Mouse (Mus musculus): ENCODE results near the gene Tmem206. TPM values are rescaled to one million over a fixed set of nuclear protein-coding genes. Genes with fewer than 3 reads are reported as not detected.

Gene Tmem206
- polyA plus RNA-seq, 1 experiment from 2014 or later: 21.0 TPM

DNA sequence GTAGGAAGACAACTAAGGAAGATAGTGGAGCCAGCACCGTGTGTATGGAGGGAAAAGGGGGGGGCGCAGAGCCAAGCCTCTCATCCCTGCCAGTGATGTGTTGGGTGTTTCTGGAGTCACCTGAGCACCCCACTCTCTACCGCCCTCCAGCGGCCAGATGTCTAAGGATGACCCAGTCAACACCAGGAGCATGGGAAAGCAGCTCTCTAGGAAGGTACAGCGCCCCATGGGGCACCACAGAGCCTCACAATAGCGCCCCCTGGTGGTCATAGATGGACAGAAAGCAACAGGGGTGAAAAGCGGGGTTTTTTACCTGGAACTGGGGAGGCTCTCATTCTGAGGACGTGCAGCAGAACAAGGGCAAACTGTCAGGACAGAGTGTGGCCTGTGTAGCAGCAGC lies 37.0 kb upstream of the Tmem206 start:
- H3K4me3 ChIP-seq (ENCODE audit: low read depth, low read length): no peak overlapping the region
- H3K9me3 ChIP-seq (ENCODE audit: control insufficient read depth, low read length): peaks cover 4% of the 10 kb centered on the region; the same call in 1 of the 2 replicates
- no peak overlapping the region for H3K27ac ChIP-seq (ENCODE audit: low read depth)
- peak; percentile 77 for DNase-seq (ENCODE audit: low spot score)
- H3K9ac ChIP-seq (ENCODE audit: low read length): no peak overlapping the region
- H3K36me3 ChIP-seq (ENCODE audit: control insufficient read depth, insufficient read depth, low read length): no peaks in the 10 kb centered on the region
- H3K4me1 ChIP-seq (replicated peaks; ENCODE audit: control insufficient read depth, insufficient read depth, low read length): peaks cover under 1% of the 10 kb centered on the region; the same call in 1 of the 2 replicates
- WGBS: 39% methylated on average over 8 of the region's 8 CpGs
- H3K27me3 ChIP-seq (replicated peaks; ENCODE audit: control insufficient read depth, insufficient read depth, low read length): no peaks in the 10 kb centered on the region
- ATAC-seq (replicated peaks; ENCODE audit: low FRiP score, low TSS enrichment, low read depth): no peak
- no peak overlapping the region for H3K4me2 ChIP-seq (ENCODE audit: low read length)

DNA sequence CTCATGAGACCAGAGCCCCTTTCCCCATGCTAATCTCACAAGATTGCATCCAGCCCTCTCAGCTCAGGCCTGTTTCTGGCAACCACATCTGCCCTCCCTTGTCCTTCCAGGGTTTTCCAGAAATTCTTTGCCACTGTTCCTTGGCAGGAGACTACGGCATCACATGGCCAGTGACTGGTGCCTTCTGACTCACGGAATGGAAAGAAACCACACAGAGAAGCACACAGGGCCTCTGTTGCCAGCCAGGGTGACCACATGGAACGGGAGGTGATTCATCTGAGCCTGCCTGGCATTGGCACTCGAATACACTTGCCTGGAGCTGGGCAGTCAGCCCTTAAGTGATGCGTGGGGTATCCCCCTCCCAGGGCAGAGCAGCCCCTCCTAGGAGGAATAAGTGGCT lies 33.4 kb upstream of the Tmem206 start:
- H3K9ac ChIP-seq (ENCODE audit: low read length): no peak overlapping the region
- no peaks in the 10 kb centered on the region for H3K9me3 ChIP-seq (ENCODE audit: control insufficient read depth, low read length)
- 83% methylated on average over 5 of the region's 5 CpGs for WGBS
- no peaks in the 10 kb centered on the region for H3K36me3 ChIP-seq (ENCODE audit: control insufficient read depth, insufficient read depth, low read length)
- ATAC-seq (replicated peaks; ENCODE audit: low FRiP score, low TSS enrichment, low read depth) (no peak), DNase-seq (ENCODE audit: low spot score) (no peak)
- H3K4me2 ChIP-seq (ENCODE audit: low read length): no peak overlapping the region
- H3K27ac ChIP-seq (ENCODE audit: low read depth): no peak overlapping the region
- peaks cover 11% of the 10 kb centered on the region for H3K4me1 ChIP-seq (replicated peaks; ENCODE audit: control insufficient read depth, insufficient read depth, low read length)
- H3K4me3 ChIP-seq (ENCODE audit: low read depth, low read length): no peak overlapping the region
- H3K27me3 ChIP-seq (replicated peaks; ENCODE audit: control insufficient read depth, insufficient read depth, low read length): no peaks in the 10 kb centered on the region

GRCm38 (mm10) chr1:191293051-191293450 lies 32.7 kb upstream of the Tmem206 start:
- Histone ChIP-seq H3K9me3 (ENCODE audit: control insufficient read depth, low read length) (no peaks in the 10 kb centered on the region), H3K27me3 (replicated peaks; ENCODE audit: control insufficient read depth, insufficient read depth, low read length) (no peaks in the 10 kb centered on the region), H3K4me2 (ENCODE audit: low read length) (no peak overlapping the region), H3K4me3 (ENCODE audit: low read depth, low read length) (no peak overlapping the region), H3K9ac (ENCODE audit: low read length) (no peak overlapping the region), H3K4me1 (replicated peaks; ENCODE audit: control insufficient read depth, insufficient read depth, low read length) (peaks cover 11% of the 10 kb centered on the region), H3K36me3 (ENCODE audit: control insufficient read depth, insufficient read depth, low read length) (no peaks in the 10 kb centered on the region), H3K27ac (ENCODE audit: low read depth) (no peak overlapping the region)
- 76% methylated on average over 2 of the region's 2 CpGs for WGBS
- no peak; the same call in 1 of the 2 replicates for ATAC-seq (replicated peaks; ENCODE audit: low FRiP score, low TSS enrichment, low read depth)
- no peak for DNase-seq (ENCODE audit: low spot score)

DNA sequence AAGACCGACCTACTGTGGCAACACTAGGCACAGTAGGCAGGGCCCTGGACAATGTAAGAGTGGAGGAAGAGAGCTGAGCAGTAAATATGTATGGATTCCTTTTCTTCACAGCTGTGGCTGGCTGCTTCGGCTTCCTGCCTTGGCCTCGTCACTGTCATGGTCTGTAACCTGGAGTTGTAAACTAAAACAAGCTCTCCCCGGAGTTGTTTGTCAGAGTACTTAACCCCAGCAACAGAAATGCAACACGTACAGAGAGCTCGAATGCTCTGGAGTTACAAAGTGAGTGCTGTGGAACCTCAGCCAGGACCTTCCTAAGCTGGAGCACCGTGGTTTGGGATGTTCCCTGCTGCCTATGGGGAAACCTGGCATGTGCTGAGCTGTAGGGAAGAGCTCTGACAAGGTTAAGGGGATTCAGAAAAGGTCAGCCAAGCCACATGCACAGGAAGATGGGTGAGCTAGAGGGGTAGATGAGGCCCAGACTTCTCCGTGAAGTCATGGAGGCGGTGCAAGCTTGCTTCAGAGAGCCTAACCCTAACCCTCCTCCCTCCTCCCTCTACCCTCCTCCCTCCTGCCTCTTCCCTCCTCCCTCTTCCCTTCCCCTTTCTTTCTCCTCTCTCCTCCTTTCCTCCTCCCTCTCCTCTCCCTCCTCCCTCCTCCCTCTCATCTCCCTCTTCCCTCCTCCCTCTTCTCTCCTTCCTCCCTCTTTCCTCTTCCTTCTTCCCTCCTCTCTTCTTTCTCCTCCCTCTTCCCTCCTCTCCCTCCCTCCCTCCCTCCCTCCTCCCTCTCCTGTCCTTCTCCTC lies 31.5 kb upstream of the Tmem206 start:
- DNase-seq (ENCODE audit: low spot score) (no peak), ATAC-seq (replicated peaks; ENCODE audit: low FRiP score, low TSS enrichment, low read depth) (no peak)
- Histone ChIP-seq H3K9ac (ENCODE audit: low read length) (no peak overlapping the region), H3K4me2 (ENCODE audit: low read length) (no peak overlapping the region), H3K4me3 (ENCODE audit: low read depth, low read length) (no peak overlapping the region), H3K27me3 (replicated peaks; ENCODE audit: control insufficient read depth, insufficient read depth, low read length) (no peaks in the 10 kb centered on the region), H3K27ac (ENCODE audit: low read depth) (peak overlapping the region; percentile 65), H3K36me3 (ENCODE audit: control insufficient read depth, insufficient read depth, low read length) (no peaks in the 10 kb centered on the region), H3K9me3 (ENCODE audit: control insufficient read depth, low read length) (no peaks in the 10 kb centered on the region), H3K4me1 (replicated peaks; ENCODE audit: control insufficient read depth, insufficient read depth, low read length) (peaks cover 11% of the 10 kb centered on the region)
- 36% methylated on average over 9 of the region's 9 CpGs for WGBS

DNA sequence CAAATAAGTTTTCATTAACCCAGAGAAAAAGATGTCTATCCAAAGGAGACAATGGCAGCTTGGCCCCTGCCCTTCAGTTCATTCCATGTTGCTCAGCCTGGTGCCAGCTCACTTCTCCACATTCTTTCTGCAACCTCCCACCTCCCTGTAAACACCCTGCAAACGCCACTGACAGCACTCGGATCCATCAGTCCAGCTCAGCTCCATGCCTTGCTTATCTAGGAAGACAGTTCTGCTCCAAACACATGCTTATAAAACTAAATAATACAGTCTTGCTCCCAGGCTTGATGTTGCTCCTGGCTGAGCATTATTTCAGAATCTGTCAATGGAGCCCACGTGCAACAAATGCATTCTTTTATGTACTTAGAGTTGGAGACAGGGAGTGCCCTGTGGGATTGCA lies 29.9 kb upstream of the Tmem206 start:
- H3K4me2 ChIP-seq (ENCODE audit: low read length): no peak overlapping the region
- no peaks in the 10 kb centered on the region for H3K9me3 ChIP-seq (ENCODE audit: control insufficient read depth, low read length)
- no peaks in the 10 kb centered on the region for H3K36me3 ChIP-seq (ENCODE audit: control insufficient read depth, insufficient read depth, low read length)
- ATAC-seq (replicated peaks; ENCODE audit: low FRiP score, low TSS enrichment, low read depth) (no peak), DNase-seq (ENCODE audit: low spot score) (no peak)
- no peak overlapping the region for H3K9ac ChIP-seq (ENCODE audit: low read length)
- WGBS: 14% methylated on average over 3 of the region's 3 CpGs
- H3K4me1 ChIP-seq (replicated peaks; ENCODE audit: control insufficient read depth, insufficient read depth, low read length): peaks cover 11% of the 10 kb centered on the region
- no peak overlapping the region for H3K4me3 ChIP-seq (ENCODE audit: low read depth, low read length)
- no peak overlapping the region for H3K27ac ChIP-seq (ENCODE audit: low read depth)
- H3K27me3 ChIP-seq (replicated peaks; ENCODE audit: control insufficient read depth, insufficient read depth, low read length): no peaks in the 10 kb centered on the region

DNA sequence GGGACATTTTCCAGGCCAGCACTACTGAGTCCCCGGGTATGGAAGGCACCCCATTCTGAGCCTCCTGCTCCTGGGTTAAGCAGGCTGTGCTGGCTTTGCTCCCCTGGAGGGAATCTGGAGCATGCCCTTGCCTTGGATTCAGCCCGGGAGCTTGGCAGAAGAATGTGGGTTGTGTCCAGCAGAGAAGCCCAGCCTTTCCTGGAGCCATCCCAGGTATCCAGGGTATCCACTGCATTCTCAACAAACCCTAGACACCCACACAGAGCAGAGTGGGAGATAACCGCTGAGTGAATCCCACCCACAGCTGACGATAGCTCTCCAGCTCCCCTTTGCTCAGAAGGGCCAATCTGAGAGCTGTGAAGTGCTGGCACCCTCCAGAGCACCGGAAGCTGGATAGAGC lies 29.3 kb upstream of the Tmem206 start:
- no peak overlapping the region for H3K4me2 ChIP-seq (ENCODE audit: low read length)
- H3K27ac ChIP-seq (ENCODE audit: low read depth): no peak overlapping the region
- 62% methylated on average over 5 of the region's 5 CpGs for WGBS
- ATAC-seq (replicated peaks; ENCODE audit: low FRiP score, low TSS enrichment, low read depth): 0 out of 2 replicates have a peak, but pooled peaks have one; percentile 44
- H3K9me3 ChIP-seq (ENCODE audit: control insufficient read depth, low read length): no peaks in the 10 kb centered on the region
- H3K4me3 ChIP-seq (ENCODE audit: low read depth, low read length): no peak overlapping the region
- H3K9ac ChIP-seq (ENCODE audit: low read length): no peak overlapping the region
- peaks cover 11% of the 10 kb centered on the region for H3K4me1 ChIP-seq (replicated peaks; ENCODE audit: control insufficient read depth, insufficient read depth, low read length)
- no peak for DNase-seq (ENCODE audit: low spot score)
- H3K36me3 ChIP-seq (ENCODE audit: control insufficient read depth, insufficient read depth, low read length): no peaks in the 10 kb centered on the region
- H3K27me3 ChIP-seq (replicated peaks; ENCODE audit: control insufficient read depth, insufficient read depth, low read length): no peaks in the 10 kb centered on the region

- Histone ChIP-seq H3K9ac (ENCODE audit: low read length) (no peak overlapping the region), H3K4me3 (ENCODE audit: low read depth, low read length) (no peak overlapping the region), H3K4me2 (ENCODE audit: low read length) (no peak overlapping the region), H3K4me1 (replicated peaks; ENCODE audit: control insufficient read depth, insufficient read depth, low read length) (peaks cover 11% of the 10 kb centered on the region), H3K9me3 (ENCODE audit: control insufficient read depth, low read length) (no peaks in the 10 kb centered on the region), H3K27me3 (replicated peaks; ENCODE audit: control insufficient read depth, insufficient read depth, low read length) (no peaks in the 10 kb centered on the region), H3K36me3 (ENCODE audit: control insufficient read depth, insufficient read depth, low read length) (no peaks in the 10 kb centered on the region), H3K27ac (ENCODE audit: low read depth) (no peak overlapping the region)
- WGBS: 85% methylated on average over 4 of the region's 4 CpGs
- no peak for DNase-seq (ENCODE audit: low spot score)
- no peak for ATAC-seq (replicated peaks; ENCODE audit: low FRiP score, low TSS enrichment, low read depth)
Observed at GRCm38 (mm10) chr1:191298304-191298703, 27.4 kb upstream of the Tmem206 start.

GRCm38 (mm10) chr1:191299215-191299942 lies 26.3 kb upstream of the Tmem206 start:
- no peaks in the 10 kb centered on the region for H3K36me3 ChIP-seq (ENCODE audit: control insufficient read depth, insufficient read depth, low read length)
- H3K27me3 ChIP-seq (replicated peaks; ENCODE audit: control insufficient read depth, insufficient read depth, low read length): no peaks in the 10 kb centered on the region
- H3K9me3 ChIP-seq (ENCODE audit: control insufficient read depth, low read length): no peaks in the 10 kb centered on the region
- no peak overlapping the region for H3K9ac ChIP-seq (ENCODE audit: low read length)
- DNase-seq (ENCODE audit: low spot score): no peak
- H3K4me1 ChIP-seq (replicated peaks; ENCODE audit: control insufficient read depth, insufficient read depth, low read length): peaks cover 6% of the 10 kb centered on the region; the same call in 1 of the 2 replicates
- WGBS: 56% methylated on average over 11 of the region's 11 CpGs
- H3K4me3 ChIP-seq (ENCODE audit: low read depth, low read length): no peak overlapping the region
- ATAC-seq (replicated peaks; ENCODE audit: low FRiP score, low TSS enrichment, low read depth): no peak
- no peak overlapping the region for H3K4me2 ChIP-seq (ENCODE audit: low read length)
- no peak overlapping the region for H3K27ac ChIP-seq (ENCODE audit: low read depth)
